Mouse (Mus musculus) cerebellum, adult 2 months (tissue): Measurements from ENCODE around the gene Apol7a.

Experiments used
- CTCF ChIP-seq: fragments of 200-500 bp; IDR thresholded peaks from 2 replicates; pipeline ENCODE4 v1.5.1; 2011; ENCODE audit warnings: low read depth, mild to moderate bottlenecking, control low read depth, low read length, moderate library complexity, borderline replicate concordance; ENCODE audit not compliant: insufficient read depth
- POLR2A ChIP-seq: fragments of 200-500 bp; IDR thresholded peaks from 2 replicates; pipeline ENCODE4 v1.6.1; 2011; ENCODE audit warnings: low read length, control low read depth, borderline replicate concordance; ENCODE audit not compliant: insufficient read depth

DNA sequence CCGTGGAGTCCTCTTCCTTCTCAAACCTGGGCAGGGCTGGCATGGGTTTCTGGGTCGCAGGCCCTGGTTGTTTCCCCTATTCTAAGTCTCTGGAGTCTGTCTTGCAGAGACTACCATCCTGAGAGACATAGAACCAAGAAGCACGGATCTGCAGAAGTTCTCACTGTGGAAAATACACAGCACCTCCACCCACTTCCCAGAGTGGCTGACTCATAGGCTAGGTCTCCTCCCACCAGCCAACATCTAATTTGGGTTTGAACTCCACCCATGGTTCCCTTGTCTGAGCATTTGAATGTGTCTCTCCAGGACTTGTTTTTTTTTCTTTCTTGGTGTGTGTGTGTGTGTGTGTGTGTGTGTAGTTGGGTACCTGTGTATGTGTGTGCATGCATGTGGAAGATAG is 34.9 kb downstream of the Apol7a start:
- TF ChIP-seq POLR2A (no peak), CTCF (no peak)
